Mouse (Mus musculus) kidney, embryonic 14.5 days (tissue): ENCODE results near the gene Dlx4. TPM values are rescaled to one million over a fixed set of nuclear protein-coding genes. Genes with fewer than 3 reads are reported as not detected.

Source experiments
- ATAC-seq: fragments of 200-750 bp; cut with Nextera tagmentation; 2 replicates; pipeline ENCODE4 v1.8.0; 2017; ENCODE audit warnings: moderate number of reproducible peaks, mild to moderate bottlenecking, moderate TSS enrichment, moderate library complexity; ENCODE audit not compliant: low FRiP score, low TSS enrichment
- H3K27ac ChIP-seq: fragments of 300-500 bp; sonication (generic); 2 replicates; pipeline ENCODE4 v1.5.1; 2014; ENCODE audit warnings: low read depth, mild to moderate bottlenecking, low read length, moderate library complexity, mixed read lengths
- H3K27me3 ChIP-seq: fragments of 300-500 bp; sonication (generic); 2 replicates; pipeline ENCODE4 v1.6.1; 2014; ENCODE audit warnings: mild to moderate bottlenecking, low read length; ENCODE audit not compliant: control insufficient read depth, insufficient read depth
- H3K36me3 ChIP-seq: fragments of 300-500 bp; sonication (generic); 2 replicates; pipeline ENCODE4 v1.6.1; 2014; ENCODE audit warnings: low read length, mixed read lengths; ENCODE audit not compliant: control insufficient read depth, insufficient read depth
- H3K4me1 ChIP-seq: fragments of 300-500 bp; sonication (generic); 2 replicates; pipeline ENCODE4 v1.6.1; 2014; ENCODE audit warnings: low read length, mixed read lengths; ENCODE audit not compliant: control insufficient read depth, insufficient read depth
- H3K4me2 ChIP-seq: fragments of 300-500 bp; sonication (generic); replicated peaks from 2 replicates; pipeline ENCODE4 v1.6.1; 2014; ENCODE audit warnings: low read depth, mild to moderate bottlenecking, low read length
- H3K4me3 ChIP-seq: fragments of 300-500 bp; sonication (generic); 2 replicates; pipeline ENCODE4 v1.5.1; 2014; ENCODE audit warnings: mild to moderate bottlenecking, low read length
- H3K9ac ChIP-seq: fragments of 300-500 bp; sonication (generic); 2 replicates; pipeline ENCODE4 v1.6.1; 2014; ENCODE audit warnings: low read depth, mild to moderate bottlenecking, low read length, moderate library complexity
- H3K9me3 ChIP-seq: fragments of 300-500 bp; sonication (generic); 2 replicates; pipeline ENCODE4 v1.6.1; 2016; ENCODE audit warnings: low read length; ENCODE audit not compliant: control insufficient read depth
- WGBS: fragments of 180-500 bp; shearing (Covaris S2); extraction: QIAGEN DNeasy Blood & Tissue Kit; methylation state at CpG from one replicate; pipeline ENCODE4 v1.1.7; 2014; 5-methylcytosine and 5-hydroxymethylcytosine counted together
- polyA plus RNA-seq: library from polyadenylated mRNA; unstranded; fragments of >200 nt; fragmentation: Nextera tagmentation; extraction: Ambion mirVana; gene quantifications from 2 replicates; pipeline ENCODE4 v1.2.1, GENCODE M21; 2014

The Dlx4 gene
- polyA plus RNA-seq, 1 experiment from 2014 or later = not detected

- H3K27ac ChIP-seq = no peak overlapping the region
- H3K9ac ChIP-seq = no peak overlapping the region
- H3K9me3 ChIP-seq = no peaks in the 10 kb centered on the region
- no peaks in the 10 kb centered on the region for H3K27me3 ChIP-seq
- no peak for ATAC-seq
- 88% methylated on average over 8 of the region's 8 CpGs for WGBS
- H3K4me3 ChIP-seq = no peak overlapping the region
- no peak overlapping the region for H3K4me2 ChIP-seq
- 0 out of 2 replicates have a peak, but pooled peaks cover 4% of the 10 kb centered on the region for H3K4me1 ChIP-seq
- H3K36me3 ChIP-seq = no peaks in the 10 kb centered on the region
Observed at GRCm38 (mm10) chr11:95159763-95160371, 13.8 kb upstream of the Dlx4 start.

DNA sequence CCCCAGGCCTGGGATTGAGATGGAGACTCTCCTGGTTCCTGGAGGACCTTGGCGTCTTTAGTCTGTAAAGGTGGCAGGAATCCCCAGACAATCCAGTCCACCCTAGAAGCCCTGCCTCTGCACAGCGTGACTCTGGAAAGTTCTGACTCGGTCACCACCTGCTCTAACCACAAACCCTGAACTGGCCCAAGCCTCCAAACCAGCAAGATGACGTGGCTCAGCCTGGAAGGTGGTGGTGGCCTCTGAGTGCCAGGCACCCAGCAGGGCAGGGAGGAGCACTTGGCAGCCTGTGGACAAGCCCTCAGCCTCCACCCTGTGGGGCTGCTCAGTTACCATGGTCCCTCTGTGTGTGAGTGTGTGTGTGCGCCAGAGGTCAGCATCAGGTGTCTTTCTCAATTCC, 11.8 kb upstream of the Dlx4 start:
- Histone ChIP-seq H3K4me3 (no peak overlapping the region), H3K9me3 (no peaks in the 10 kb centered on the region), H3K27me3 (peaks cover under 1% of the 10 kb centered on the region; the same call in 1 of the 2 replicates), H3K4me1 (0 out of 2 replicates have a peak, but pooled peaks cover 4% of the 10 kb centered on the region), H3K27ac (no peak overlapping the region), H3K4me2 (no peak overlapping the region), H3K36me3 (no peaks in the 10 kb centered on the region), H3K9ac (no peak overlapping the region)
- ATAC-seq = no peak
- WGBS = 77% methylated on average over 5 of the region's 5 CpGs

DNA sequence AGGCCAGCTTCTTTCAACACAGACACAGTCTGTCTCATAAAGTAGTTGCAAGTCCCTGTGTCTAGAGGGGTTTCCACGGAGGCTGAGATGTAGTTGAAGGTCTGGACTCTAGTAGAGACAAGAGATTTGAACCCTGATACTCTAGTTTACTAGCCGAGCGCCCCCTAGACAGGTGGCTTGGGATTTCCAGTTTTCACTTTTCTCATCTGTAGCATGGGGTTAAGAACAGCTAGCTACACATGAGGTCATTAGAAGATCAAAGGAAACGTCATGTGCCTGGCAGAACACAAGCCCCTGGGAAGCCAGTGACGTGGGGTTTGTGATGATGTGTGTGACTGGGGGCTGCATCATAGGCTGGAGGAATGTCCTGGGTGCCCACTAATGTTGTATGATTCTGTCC, 11.3 kb upstream of the Dlx4 start:
- no peak overlapping the region for H3K9ac ChIP-seq
- H3K27me3 ChIP-seq = peaks cover 6% of the 10 kb centered on the region; the same call in 1 of the 2 replicates
- no peak overlapping the region for H3K4me3 ChIP-seq
- ATAC-seq = no peak
- no peak overlapping the region for H3K4me2 ChIP-seq
- H3K9me3 ChIP-seq = no peaks in the 10 kb centered on the region
- no peaks in the 10 kb centered on the region for H3K36me3 ChIP-seq
- no peak overlapping the region for H3K27ac ChIP-seq
- H3K4me1 ChIP-seq = 0 out of 2 replicates have a peak, but pooled peaks cover 4% of the 10 kb centered on the region
- WGBS = 59% methylated on average over 5 of the region's 5 CpGs

DNA sequence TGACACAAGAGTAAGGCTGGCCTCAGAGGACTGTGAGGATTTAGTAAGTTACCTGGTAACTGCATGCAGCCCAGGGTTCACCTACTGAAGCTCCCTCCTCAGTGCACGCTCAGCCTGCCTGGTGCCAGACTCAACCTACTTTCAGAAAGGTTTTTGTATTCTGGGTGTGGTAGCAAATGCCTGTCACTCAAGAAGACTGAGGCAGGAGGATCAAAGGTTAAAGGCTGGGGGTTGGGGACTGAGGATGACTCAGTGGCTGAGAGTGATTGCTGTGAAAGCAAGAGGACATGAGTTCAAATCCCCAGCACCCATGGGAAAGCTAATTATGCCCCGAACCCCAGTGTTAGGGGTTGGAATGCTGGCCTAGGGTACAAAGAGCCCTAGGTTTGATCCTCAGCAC, 9.4 kb upstream of the Dlx4 start:
- no peak overlapping the region for H3K9ac ChIP-seq
- H3K27me3 ChIP-seq = peaks cover 24% of the 10 kb centered on the region
- H3K27ac ChIP-seq = no peak overlapping the region
- H3K4me2 ChIP-seq = no peak overlapping the region
- H3K36me3 ChIP-seq = no peaks in the 10 kb centered on the region
- no peak for ATAC-seq
- WGBS = 89% methylated on average over 2 of the region's 2 CpGs
- no peaks in the 10 kb centered on the region for H3K9me3 ChIP-seq
- H3K4me1 ChIP-seq = peaks cover 1% of the 10 kb centered on the region; the same call in 1 of the 2 replicates
- no peak overlapping the region for H3K4me3 ChIP-seq

- H3K4me1 ChIP-seq = peaks cover 3% of the 10 kb centered on the region; the same call in 1 of the 2 replicates
- H3K4me3 ChIP-seq = no peak overlapping the region
- ATAC-seq = no peak
- H3K9ac ChIP-seq = no peak overlapping the region
- no peak overlapping the region for H3K4me2 ChIP-seq
- H3K9me3 ChIP-seq = no peaks in the 10 kb centered on the region
- no peak overlapping the region for H3K27ac ChIP-seq
- peaks cover 38% of the 10 kb centered on the region for H3K27me3 ChIP-seq
- WGBS = 85% methylated on average over 5 of the region's 5 CpGs
- no peaks in the 10 kb centered on the region for H3K36me3 ChIP-seq
Observed at GRCm38 (mm10) chr11:95153681-95154080, 7.6 kb upstream of the Dlx4 start.

GRCm38 (mm10) chr11:95153116-95153515, 7.1 kb upstream of the Dlx4 start:
- no peak for ATAC-seq
- peaks cover 43% of the 10 kb centered on the region for H3K27me3 ChIP-seq

GRCm38 (mm10) chr11:95150269-95151049, 4.4 kb upstream of the Dlx4 start:
- no peak overlapping the region for H3K4me2 ChIP-seq
- WGBS = 2% methylated on average over 33 of the region's 33 CpGs
- no peak overlapping the region for H3K9ac ChIP-seq
- peaks cover 70% of the 10 kb centered on the region for H3K27me3 ChIP-seq
- no peaks in the 10 kb centered on the region for H3K9me3 ChIP-seq
- no peak overlapping the region for H3K4me3 ChIP-seq
- no peaks in the 10 kb centered on the region for H3K36me3 ChIP-seq
- peaks cover 10% of the 10 kb centered on the region for H3K4me1 ChIP-seq
- no peak for ATAC-seq
- no peak overlapping the region for H3K27ac ChIP-seq

More at GRCm38 (mm10) chr11:95153116-95153515, 7.1 kb upstream of the Dlx4 start:
- Histone ChIP-seq H3K9me3 (no peaks in the 10 kb centered on the region), H3K36me3 (no peaks in the 10 kb centered on the region), H3K4me2 (no peak overlapping the region), H3K9ac (no peak overlapping the region), H3K4me3 (no peak overlapping the region), H3K27ac (no peak overlapping the region), H3K4me1 (peaks cover 3% of the 10 kb centered on the region; the same call in 1 of the 2 replicates)
- WGBS = 26% methylated on average over 5 of the region's 5 CpGs

DNA sequence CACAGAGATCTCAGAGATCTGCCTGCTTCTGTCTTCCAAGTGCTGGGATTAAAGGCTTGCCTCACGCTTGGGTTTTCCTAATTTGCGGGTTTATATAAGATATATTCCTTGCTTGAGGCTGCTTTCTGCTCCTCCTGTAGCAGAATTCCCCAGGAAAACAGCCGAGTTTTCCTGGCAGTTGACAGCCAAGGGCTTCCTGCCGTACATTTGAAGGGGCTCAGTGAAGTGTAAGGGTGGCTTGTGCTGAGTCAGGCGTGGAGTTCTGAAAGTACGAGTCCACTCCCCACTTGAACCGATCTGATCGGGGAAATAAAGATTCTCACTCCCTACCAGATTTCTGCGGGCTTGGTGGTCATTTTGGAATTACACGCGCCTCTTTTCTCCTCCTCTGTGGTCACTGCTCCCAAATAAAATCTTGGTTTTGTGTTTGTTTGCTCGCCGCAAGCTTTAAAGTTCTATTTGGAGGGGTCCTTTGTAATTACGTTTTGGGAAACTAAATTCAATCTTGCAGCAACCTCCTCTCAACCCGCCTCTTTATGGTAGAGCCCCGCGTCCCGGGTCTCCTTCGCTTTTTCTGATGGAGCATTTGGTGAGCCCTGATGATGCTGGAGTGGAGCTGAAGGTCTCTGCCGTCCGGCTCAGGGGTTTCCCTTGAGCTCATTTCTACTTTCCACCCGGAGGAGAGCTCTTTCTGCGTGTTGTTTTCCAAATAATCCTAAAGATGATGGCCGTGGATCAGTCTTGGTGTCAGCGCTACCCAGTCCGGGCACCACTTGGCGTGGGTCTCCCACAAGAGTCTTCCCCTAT, 3.6 kb upstream of the Dlx4 start:
- Histone ChIP-seq H3K27me3 (peaks cover 78% of the 10 kb centered on the region), H3K36me3 (no peaks in the 10 kb centered on the region), H3K4me1 (peaks cover 18% of the 10 kb centered on the region), H3K9me3 (no peaks in the 10 kb centered on the region), H3K9ac (no peak overlapping the region), H3K4me3 (0 out of 2 replicates have a peak overlapping the region, but pooled peaks have one; percentile 0), H3K4me2 (no peak overlapping the region), H3K27ac (no peak overlapping the region)
- under 1% methylated on average over 27 of the region's 27 CpGs for WGBS
- no peak for ATAC-seq
